Mouse (Mus musculus) layer of hippocampus, postnatal 14 days (tissue): ENCODE measurements at regions not wholly inside any gene's neighbourhood (a gene's known extent, or its start where the extent isn't known, plus 50 kb on each side); places are given as distances from the start of the nearest gene placed in this dataset.
"Not testable (repeated sequence)": the region's sequence is repeated elsewhere in the genome, so short reads cannot be mapped to it uniquely, and the experiment has no call there.

Experiments used
- DNase-seq, 2 experiments: peaks; one replicate each; pipeline ENCODE4 v3.0.0; 2021 to 2022; ENCODE audit warnings: low spot score in 2 of 2, mixed read lengths in 1 of 2

GRCm38 (mm10) chr10:33715701-33716250, 70.7 kb downstream of the Sult3a2 start:
- DNase-seq: no peak

GRCm38 (mm10) chr10:33708656-33709055, 77.8 kb downstream of the Sult3a2 start:
- DNase-seq: not testable (repeated sequence)

GRCm38 (mm10) chr10:33704245-33704644, 79.7 kb upstream of the Clvs2 start:
- DNase-seq: not testable (repeated sequence)

GRCm38 (mm10) chr10:33703420-33703819, 78.9 kb upstream of the Clvs2 start:
- DNase-seq: peak; percentile 61 to 81
